Mouse (Mus musculus) limb, embryonic 15.5 days (tissue): ENCODE results near the gene Per3. TPM values are rescaled to one million over a fixed set of nuclear protein-coding genes. Genes with fewer than 3 reads are reported as not detected.
A peak's percentile ranks its signal among the peaks of the same experiment; 100 is the strongest.

Source experiments
- ATAC-seq: fragments of 200-750 bp; cut with Nextera tagmentation; 2 replicates; pipeline ENCODE4 v1.8.0; 2017; ENCODE audit warnings: low read depth, moderate TSS enrichment; ENCODE audit not compliant: insufficient number of reproducible peaks, low FRiP score, low TSS enrichment
- H3K27ac ChIP-seq: fragments of 300-500 bp; sonication (generic); 2 replicates; pipeline ENCODE4 v1.5.1; 2015; ENCODE audit warnings: moderate library complexity, mild to moderate bottlenecking, inconsistent platforms
- H3K27me3 ChIP-seq: fragments of 300-500 bp; sonication (generic); 2 replicates; pipeline ENCODE4 v1.6.1; 2015; ENCODE audit warnings: inconsistent platforms
- H3K36me3 ChIP-seq: fragments of 300-500 bp; sonication (generic); 2 replicates; pipeline ENCODE4 v1.6.1; 2015; ENCODE audit warnings: inconsistent platforms
- H3K4me1 ChIP-seq: fragments of 300-500 bp; sonication (generic); 2 replicates; pipeline ENCODE4 v1.6.1; 2015; ENCODE audit warnings: inconsistent platforms
- H3K4me2 ChIP-seq: fragments of 300-500 bp; sonication (generic); 2 replicates; pipeline ENCODE4 v1.6.1; 2015; ENCODE audit warnings: mild to moderate bottlenecking, inconsistent platforms
- H3K4me3 ChIP-seq: fragments of 300-500 bp; sonication (generic); 2 replicates; pipeline ENCODE4 v1.5.1; 2015; ENCODE audit warnings: mild to moderate bottlenecking, inconsistent platforms
- H3K9ac ChIP-seq: fragments of 300-500 bp; sonication (generic); 2 replicates; pipeline ENCODE4 v1.6.1; 2015; ENCODE audit warnings: inconsistent platforms
- H3K9me3 ChIP-seq: fragments of 300-500 bp; sonication (generic); 2 replicates; pipeline ENCODE4 v1.6.1; 2016; ENCODE audit warnings: inconsistent platforms
- WGBS: fragments of 180-500 bp; shearing (Covaris S2); methylation state at CpG from one replicate; pipeline ENCODE4 v1.1.7; 2015; 5-methylcytosine and 5-hydroxymethylcytosine counted together
- polyA plus RNA-seq: library from polyadenylated mRNA; unstranded; fragments of >200 nt; fragmentation: Nextera tagmentation; extraction: Ambion mirVana; gene quantifications from 2 replicates; pipeline ENCODE4 v1.2.1, GENCODE M21; 2015

Gene Per3
- 4.7 and 4.8 TPM in 2 replicates for polyA plus RNA-seq

DNA sequence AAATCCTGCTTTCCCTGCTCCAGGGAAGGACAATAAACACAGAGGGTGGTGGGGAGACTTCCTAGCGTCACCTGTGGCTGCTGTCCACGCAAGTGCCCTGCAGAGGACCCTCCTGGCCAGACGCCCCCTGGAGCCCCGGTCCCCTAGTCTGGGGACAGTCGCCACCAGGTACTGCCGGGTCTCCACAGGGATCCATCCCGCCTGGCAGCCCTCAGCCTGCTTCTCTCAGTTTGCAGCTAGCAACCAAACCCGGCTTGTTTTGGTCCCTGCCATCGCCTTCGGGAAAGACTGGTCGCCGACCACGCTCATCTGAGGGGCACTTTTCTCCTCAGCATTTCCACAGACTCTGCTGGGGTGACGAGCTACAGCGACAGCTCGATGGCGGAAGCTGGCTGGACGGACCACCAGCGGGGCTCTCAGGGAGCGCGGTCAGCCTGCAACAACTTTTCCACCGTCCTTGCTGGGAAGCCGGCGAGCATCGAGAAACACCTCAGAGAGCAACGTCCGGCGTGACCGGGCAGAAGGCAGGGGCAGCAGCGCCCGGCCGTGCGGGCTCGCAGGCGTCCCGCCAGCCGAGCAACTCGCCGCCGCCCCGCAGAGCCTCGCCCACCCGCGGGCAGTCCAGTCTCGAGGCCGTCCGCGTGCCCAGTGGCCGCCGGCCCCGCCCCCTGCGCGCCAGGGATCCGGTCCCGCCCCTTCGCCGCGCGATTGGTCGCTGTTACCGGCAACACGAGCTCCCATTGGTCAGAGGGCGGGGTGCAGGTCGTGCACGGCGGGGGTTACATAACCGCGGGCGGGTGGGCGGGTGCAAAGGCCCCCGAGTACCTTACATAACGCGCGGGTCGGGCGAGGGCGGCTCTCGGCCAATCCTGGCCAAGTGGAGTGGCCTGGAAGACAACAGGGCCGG is at the start of gene Per3:
Gene Per3 (minus strand): TSS at position 629 of the 907 bp plus-strand sequence.
- H3K27ac ChIP-seq: peak within 1 kb of the TSS; percentile 63
- peak within 1 kb of the TSS; percentile 58 for H3K9ac ChIP-seq
- WGBS: under 1% methylated on average over 78 of the region's 79 CpGs
- H3K9me3 ChIP-seq: no peaks in the 10 kb centered on the region
- no peaks in the 10 kb centered on the region for H3K27me3 ChIP-seq
- H3K36me3 ChIP-seq: peaks cover 23% of the 10 kb centered on the region
- peak within 1 kb of the TSS; percentile 98 for H3K4me2 ChIP-seq
- peak; percentile 96 for ATAC-seq
- peak within 1 kb of the TSS; percentile 66 for H3K4me3 ChIP-seq
- H3K4me1 ChIP-seq: peaks cover 17% of the 10 kb centered on the region

DNA sequence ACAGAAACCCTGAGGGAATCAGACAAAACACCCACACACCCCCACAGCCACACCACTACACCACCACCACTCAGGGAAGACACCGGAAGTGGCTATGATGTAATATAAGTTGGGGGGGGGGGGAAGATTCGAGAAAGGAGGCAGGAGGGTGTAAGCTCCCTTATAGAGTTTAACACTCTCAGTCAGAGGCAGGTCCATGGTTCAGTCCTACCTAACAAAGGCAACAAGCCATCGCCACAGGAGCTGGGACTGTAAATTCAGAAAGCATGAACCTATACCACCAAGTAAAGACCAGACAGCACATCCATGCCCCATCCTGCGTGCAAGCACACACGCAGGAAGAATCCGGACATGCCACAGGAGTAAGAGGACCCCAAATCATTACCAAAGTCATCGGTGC is 44.8 kb upstream of the Per3 start, which contains the start of gene Gm13090:
Gene Gm13090 (plus strand): TSS at position 301 of the 400 bp plus-strand sequence.
- no peaks in the 10 kb centered on the region for H3K9me3 ChIP-seq
- no peak within 1 kb of the TSS for H3K9ac ChIP-seq
- no peak within 1 kb of the TSS for H3K4me3 ChIP-seq
- no peak within 1 kb of the TSS for H3K27ac ChIP-seq
- H3K27me3 ChIP-seq: no peaks in the 10 kb centered on the region
- H3K4me2 ChIP-seq: no peak within 1 kb of the TSS
- WGBS: 83% methylated on average over 7 of the region's 7 CpGs
- ATAC-seq: no peak
- peaks cover 4% of the 10 kb centered on the region; the same call in 1 of the 2 replicates for H3K36me3 ChIP-seq
- no peaks in the 10 kb centered on the region for H3K4me1 ChIP-seq

DNA sequence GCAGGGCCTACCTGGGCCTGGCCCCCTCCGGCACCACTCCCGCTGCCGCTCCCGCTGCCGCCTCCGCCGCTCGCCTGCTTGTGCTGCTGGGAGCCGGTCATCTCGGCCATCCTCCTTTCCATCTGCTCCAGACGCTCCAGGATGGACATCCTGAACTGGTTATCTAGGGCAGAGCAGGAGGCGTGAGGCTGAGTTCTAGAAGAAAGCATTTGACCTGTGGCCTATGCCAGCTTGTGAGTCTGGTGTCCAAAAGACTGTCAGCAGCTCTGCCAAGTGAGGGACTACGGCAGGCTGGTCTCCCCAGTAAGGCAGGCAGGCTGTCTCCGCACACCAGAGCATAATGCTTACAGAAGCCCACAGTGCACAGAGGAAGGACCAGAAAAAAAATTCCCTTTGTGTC is 44.4 kb upstream of the Per3 start:
- Histone ChIP-seq H3K9me3 (no peaks in the 10 kb centered on the region), H3K27ac (no peak overlapping the region), H3K4me1 (no peaks in the 10 kb centered on the region), H3K27me3 (no peaks in the 10 kb centered on the region), H3K36me3 (peaks cover 4% of the 10 kb centered on the region; the same call in 1 of the 2 replicates), H3K4me2 (no peak overlapping the region), H3K4me3 (no peak overlapping the region), H3K9ac (no peak overlapping the region)
- WGBS: 87% methylated on average over 14 of the region's 14 CpGs
- no peak for ATAC-seq

DNA sequence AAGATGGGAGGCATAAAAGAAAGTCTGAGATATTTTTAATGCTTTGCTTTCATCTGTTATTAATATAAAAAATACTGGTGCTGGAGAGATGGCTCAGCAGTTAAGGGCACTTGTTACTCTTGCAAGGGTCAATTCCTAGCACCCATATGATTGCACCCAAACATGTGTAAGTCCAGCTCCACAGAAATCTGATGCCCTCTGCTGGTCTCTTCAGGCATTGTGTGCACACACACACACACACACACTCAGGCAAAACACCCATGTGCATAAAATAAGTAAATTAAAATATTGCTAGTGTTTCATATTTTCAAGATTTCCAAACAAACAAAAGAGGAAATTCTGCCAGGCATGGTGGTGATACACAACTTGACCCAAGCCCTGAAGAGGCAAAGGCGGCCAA is 42.9 kb upstream of the Per3 start:
- peaks cover 4% of the 10 kb centered on the region; the same call in 1 of the 2 replicates for H3K36me3 ChIP-seq
- 95% methylated on average over 1 of the region's 1 CpGs for WGBS
- H3K4me2 ChIP-seq: no peak overlapping the region
- H3K4me1 ChIP-seq: no peaks in the 10 kb centered on the region
- H3K9me3 ChIP-seq: no peaks in the 10 kb centered on the region
- ATAC-seq: no peak
- H3K27me3 ChIP-seq: no peaks in the 10 kb centered on the region
- H3K27ac ChIP-seq: no peak overlapping the region
- no peak overlapping the region for H3K4me3 ChIP-seq
- no peak overlapping the region for H3K9ac ChIP-seq

DNA sequence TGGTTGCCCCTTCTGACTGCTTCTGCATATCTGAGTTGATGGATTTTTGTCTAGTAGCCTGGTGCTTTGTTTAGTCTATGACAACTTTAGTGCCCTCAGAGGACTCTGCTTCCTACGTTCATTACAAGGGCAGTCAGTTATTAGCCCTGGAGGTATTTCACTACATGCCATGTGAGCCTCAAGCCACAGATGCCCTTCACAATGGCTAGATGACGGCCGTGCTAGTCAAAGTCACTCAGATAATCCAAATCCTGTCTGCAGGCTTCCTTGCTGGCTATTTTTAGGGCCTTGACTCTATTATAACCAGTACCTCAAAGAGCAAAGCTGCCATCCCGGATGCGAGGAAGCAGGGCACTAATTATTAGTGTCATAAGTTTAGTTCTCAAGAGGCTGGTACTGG is 38.6 kb upstream of the Per3 start:
- Histone ChIP-seq H3K27me3 (no peaks in the 10 kb centered on the region), H3K4me3 (no peak overlapping the region), H3K9ac (no peak overlapping the region), H3K36me3 (peaks cover 4% of the 10 kb centered on the region; the same call in 1 of the 2 replicates), H3K4me1 (no peaks in the 10 kb centered on the region), H3K27ac (no peak overlapping the region), H3K9me3 (no peaks in the 10 kb centered on the region), H3K4me2 (no peak overlapping the region)
- 68% methylated on average over 5 of the region's 5 CpGs for whole genome bisulfite sequencing
- no peak for ATAC-seq

DNA sequence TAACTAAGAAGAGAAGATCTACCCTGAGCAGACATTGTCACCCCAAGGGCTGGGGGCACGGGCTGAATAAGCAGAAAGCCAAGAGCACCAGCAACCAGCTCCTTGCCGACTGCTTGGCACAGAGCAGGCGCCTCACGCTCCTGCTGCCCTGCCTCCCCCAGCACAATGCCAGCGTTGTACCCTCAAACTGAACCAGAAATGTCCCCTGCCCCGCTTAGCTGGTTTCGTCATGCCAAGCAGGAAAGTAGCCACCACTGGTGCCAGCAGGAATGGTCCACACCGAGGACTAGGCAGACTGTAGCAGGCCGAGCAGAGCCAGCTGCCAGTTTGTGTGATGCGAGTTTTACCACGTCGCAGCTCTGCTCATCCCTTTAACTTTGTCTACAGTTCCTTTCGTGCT is 37.5 kb upstream of the Per3 start:
- 91% methylated on average over 13 of the region's 13 CpGs for WGBS
- H3K4me3 ChIP-seq: no peak overlapping the region

DNA sequence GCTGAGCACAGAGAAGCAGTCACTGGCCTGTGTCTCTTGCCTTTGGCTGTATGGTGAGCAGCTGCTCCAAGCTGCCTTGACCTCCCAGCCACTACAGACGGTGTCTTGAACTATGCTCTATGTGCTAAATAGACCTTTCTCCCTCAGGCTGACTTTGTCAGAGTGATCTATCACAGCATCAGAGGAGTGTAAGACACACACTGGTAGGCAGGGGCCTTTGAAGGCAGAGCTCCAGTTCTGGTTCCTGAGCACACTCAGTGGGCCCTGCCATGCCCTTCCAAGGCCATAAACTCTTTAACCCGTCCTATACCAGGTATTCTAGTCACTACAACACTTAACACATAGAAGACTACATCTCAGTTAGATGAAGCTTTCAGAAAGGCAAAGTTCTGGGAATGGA is 36.9 kb upstream of the Per3 start:
- no peak overlapping the region for H3K4me2 ChIP-seq
- H3K9me3 ChIP-seq: no peaks in the 10 kb centered on the region
- peaks cover 10% of the 10 kb centered on the region for H3K36me3 ChIP-seq
- no peak overlapping the region for H3K4me3 ChIP-seq
- H3K27me3 ChIP-seq: no peaks in the 10 kb centered on the region
- 50% methylated on average over 2 of the region's 2 CpGs for WGBS
- H3K27ac ChIP-seq: no peak overlapping the region
- ATAC-seq: no peak
- H3K4me1 ChIP-seq: no peaks in the 10 kb centered on the region
- H3K9ac ChIP-seq: no peak overlapping the region

More for the DNA sequence above, 37.5 kb upstream of the Per3 start:
- no peak overlapping the region for H3K4me2 ChIP-seq
- no peak for ATAC-seq
- no peaks in the 10 kb centered on the region for H3K4me1 ChIP-seq
- no peak overlapping the region for H3K9ac ChIP-seq
- no peaks in the 10 kb centered on the region for H3K9me3 ChIP-seq
- H3K27me3 ChIP-seq: no peaks in the 10 kb centered on the region
- H3K36me3 ChIP-seq: peaks cover 10% of the 10 kb centered on the region
- no peak overlapping the region for H3K27ac ChIP-seq

DNA sequence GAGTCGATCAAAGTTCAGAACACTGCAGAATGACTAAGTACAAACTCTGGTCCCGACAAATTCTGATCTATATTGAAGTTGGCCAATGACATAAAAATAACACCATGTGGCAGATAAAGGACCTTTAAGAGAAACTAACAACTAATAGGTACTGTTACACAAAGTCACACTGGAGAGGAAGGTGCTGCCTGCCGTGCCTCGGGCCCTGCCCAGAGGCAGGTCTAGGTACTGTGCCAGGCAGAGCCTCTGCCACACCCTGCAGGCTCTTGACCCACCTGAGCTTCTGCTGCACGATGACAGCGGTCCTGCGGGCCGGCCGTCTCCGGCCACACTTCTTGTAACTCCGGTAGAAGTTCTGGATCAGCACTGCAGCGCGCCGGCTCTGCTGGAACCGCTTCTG is 30.4 kb upstream of the Per3 start:
- Histone ChIP-seq H3K27me3 (no peaks in the 10 kb centered on the region), H3K9ac (no peak overlapping the region), H3K4me3 (no peak overlapping the region), H3K27ac (no peak overlapping the region), H3K4me2 (no peak overlapping the region), H3K36me3 (peaks cover 9% of the 10 kb centered on the region; the same call in 1 of the 2 replicates), H3K4me1 (no peaks in the 10 kb centered on the region), H3K9me3 (no peaks in the 10 kb centered on the region)
- WGBS: 90% methylated on average over 15 of the region's 15 CpGs
- ATAC-seq: no peak

DNA sequence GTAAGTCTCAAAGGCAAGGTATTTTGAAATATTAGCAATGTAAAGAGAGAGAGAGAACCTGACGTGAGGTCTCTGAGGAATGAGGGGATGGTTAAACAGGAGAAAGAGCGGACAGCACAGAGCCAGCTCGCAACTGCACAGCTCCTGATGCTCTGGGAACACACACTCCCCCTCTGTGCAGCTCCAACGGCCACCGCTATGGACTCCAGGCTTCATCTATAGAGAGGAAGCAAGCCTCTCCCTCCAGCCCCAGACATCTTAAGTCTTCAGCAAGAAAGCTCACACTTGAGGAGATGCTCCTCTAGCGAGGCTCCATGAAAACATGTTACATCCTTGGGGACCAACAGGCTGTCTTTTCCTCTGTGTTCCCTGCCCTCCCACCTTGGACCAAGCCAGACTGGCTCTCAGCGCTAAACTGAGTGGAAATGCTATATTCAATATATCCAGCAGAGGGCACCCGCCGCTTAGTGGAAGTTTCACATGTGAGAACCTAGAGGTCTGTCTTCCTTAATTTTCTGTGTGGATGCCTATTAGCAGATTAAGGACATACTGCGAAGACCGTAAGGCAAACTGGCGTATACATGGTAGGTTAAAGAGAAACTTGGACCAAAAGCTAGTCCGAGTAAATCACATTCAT is 28.8 kb upstream of the Per3 start:
- H3K9ac ChIP-seq: no peak overlapping the region
- peaks cover 9% of the 10 kb centered on the region; the same call in 1 of the 2 replicates for H3K36me3 ChIP-seq
- no peaks in the 10 kb centered on the region for H3K4me1 ChIP-seq
- no peak for ATAC-seq
- H3K4me2 ChIP-seq: no peak overlapping the region
- no peak overlapping the region for H3K4me3 ChIP-seq
- 55% methylated on average over 13 of the region's 13 CpGs for WGBS
- no peaks in the 10 kb centered on the region for H3K9me3 ChIP-seq
- H3K27me3 ChIP-seq: no peaks in the 10 kb centered on the region
- no peak overlapping the region for H3K27ac ChIP-seq

DNA sequence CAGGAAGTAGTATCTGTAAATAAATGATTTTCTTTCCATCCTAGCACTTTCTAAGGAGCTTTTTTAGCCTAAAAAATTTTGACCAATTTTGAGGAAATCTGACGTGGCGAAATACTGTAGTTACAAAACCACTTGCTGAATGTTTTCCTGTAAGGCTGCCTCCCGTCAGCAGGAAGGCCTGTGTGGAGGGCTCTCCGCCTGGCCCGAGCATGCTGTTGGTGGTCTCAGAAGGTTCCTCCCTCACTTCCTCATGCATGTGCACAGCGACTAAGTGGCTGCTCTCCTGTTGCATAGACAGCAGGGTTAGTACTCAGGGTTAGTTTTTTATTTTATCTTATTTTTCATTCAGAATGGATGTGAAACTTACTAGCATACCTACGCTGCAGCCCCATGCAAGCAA is 26.5 kb upstream of the Per3 start:
- Histone ChIP-seq H3K4me2 (no peak overlapping the region), H3K27ac (no peak overlapping the region), H3K4me3 (no peak overlapping the region), H3K36me3 (no peaks in the 10 kb centered on the region), H3K4me1 (no peaks in the 10 kb centered on the region), H3K27me3 (no peaks in the 10 kb centered on the region), H3K9me3 (no peaks in the 10 kb centered on the region), H3K9ac (no peak overlapping the region)
- WGBS: 80% methylated on average over 7 of the region's 7 CpGs
- no peak for ATAC-seq

DNA sequence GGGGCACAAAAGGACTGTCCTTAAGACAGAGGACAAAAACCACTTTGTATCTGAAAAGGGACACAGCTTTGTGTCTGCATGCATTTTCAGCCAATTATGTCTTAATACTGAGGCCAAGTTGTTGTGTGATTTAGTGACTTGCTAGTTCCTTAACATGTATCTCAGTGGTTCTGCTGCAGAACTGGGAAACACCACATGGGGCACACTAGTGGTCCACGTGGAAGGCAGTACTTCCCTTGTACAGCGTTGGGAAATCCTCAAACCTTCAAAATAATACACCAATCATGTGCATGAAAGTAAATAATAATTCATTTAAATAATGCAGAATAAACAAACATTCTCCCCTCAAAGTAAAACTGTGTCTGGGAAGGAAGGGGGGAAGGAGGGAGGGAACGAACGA is 24.3 kb upstream of the Per3 start:
- H3K4me2 ChIP-seq: no peak overlapping the region
- no peak overlapping the region for H3K27ac ChIP-seq
- no peak overlapping the region for H3K9ac ChIP-seq
- WGBS: 75% methylated on average over 4 of the region's 4 CpGs
- H3K36me3 ChIP-seq: no peaks in the 10 kb centered on the region
- H3K4me3 ChIP-seq: no peak overlapping the region
- no peaks in the 10 kb centered on the region for H3K9me3 ChIP-seq
- no peaks in the 10 kb centered on the region for H3K27me3 ChIP-seq
- H3K4me1 ChIP-seq: no peaks in the 10 kb centered on the region
- no peak for ATAC-seq

DNA sequence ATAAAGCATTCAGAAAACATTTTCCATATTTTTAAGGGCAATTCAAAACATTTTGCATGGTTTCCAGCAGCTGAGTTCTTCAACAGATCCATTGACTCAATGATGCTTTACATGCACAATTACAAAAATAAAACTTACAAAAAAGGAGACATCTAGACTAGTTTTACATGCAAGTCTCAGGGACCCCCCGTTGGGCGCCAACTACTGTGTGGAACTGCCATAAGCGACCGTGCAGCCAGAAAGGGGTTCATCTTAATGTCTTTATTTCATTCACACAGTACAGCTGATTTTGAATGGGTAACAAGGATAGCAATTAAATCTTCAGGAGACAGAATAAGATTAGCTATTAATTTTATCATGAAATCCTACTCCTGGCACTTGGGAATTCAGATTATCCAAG is 15.1 kb upstream of the Per3 start:
- H3K4me2 ChIP-seq: no peak overlapping the region
- no peak for ATAC-seq
- H3K36me3 ChIP-seq: peaks cover 5% of the 10 kb centered on the region; the same call in 1 of the 2 replicates
- WGBS: 96% methylated on average over 4 of the region's 4 CpGs
- no peaks in the 10 kb centered on the region; the same call in 1 of the 2 replicates for H3K9me3 ChIP-seq
- no peak overlapping the region for H3K9ac ChIP-seq
- H3K27ac ChIP-seq: no peak overlapping the region
- H3K27me3 ChIP-seq: no peaks in the 10 kb centered on the region
- H3K4me3 ChIP-seq: no peak overlapping the region
- H3K4me1 ChIP-seq: peaks cover 8% of the 10 kb centered on the region; the same call in 1 of the 2 replicates
